Comparison of ENCODE assay signal across 21 mouse cellular contexts in the genomic region with DNA sequence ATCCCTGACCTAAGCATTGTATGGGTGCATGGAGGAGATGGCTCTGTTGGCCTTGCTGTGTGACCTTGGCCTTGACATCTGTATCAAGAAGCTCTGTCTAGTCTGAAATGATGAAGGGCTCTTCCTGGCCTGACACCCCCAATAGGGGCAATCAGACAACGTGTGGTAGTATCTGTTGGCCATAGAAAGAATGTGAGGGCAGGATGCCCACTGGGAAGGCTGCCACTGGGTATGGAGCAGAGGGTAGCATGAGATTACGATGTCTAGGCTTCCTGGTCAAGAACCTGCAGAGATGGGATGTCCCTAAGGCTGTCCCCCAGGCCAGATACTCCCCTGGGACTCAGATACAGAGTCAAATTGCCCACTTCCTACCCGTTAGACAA. TPM values are rescaled to one million over a fixed set of nuclear protein-coding genes. Genes with fewer than 3 reads are reported as not detected.
A peak's percentile ranks its signal among the peaks of the same experiment; 100 is the strongest.
DNase-seq lines count a peak whose midpoint lies in the region; ATAC-seq lines count a peak whose summit lies in the region.
"Had no signal": no experiment of that assay in that cellular context is flagged by ENCODE, and none has a peak within 500 bp of the region (broad histone marks: within the 10 kb centered on the region; RNA-seq: fewer than 3 reads in every experiment).

No protein-coding gene starts in this region.

- 68% methylated on average over 3 of the region's 3 CpGs for WGBS in heart, embryonic 10.5 days
- 69% methylated on average over 3 of the region's 3 CpGs for WGBS in kidney, embryonic 16.5 days
- 98% methylated on average over 3 of the region's 3 CpGs for WGBS in macrophage (ENCODE audit: missing documents)
- 79% methylated on average over 3 of the region's 3 CpGs for WGBS in neural tube, embryonic 15.5 days

- peaks cover 80% of the 10 kb centered on the region for H3K4me1 ChIP-seq in heart, embryonic 10.5 days
- H3K4me1 ChIP-seq in kidney, embryonic 16.5 days (ENCODE audit: insufficient read depth, low read length), result peaks cover 71% of the 10 kb centered on the region
- H3K4me1 ChIP-seq in neural tube, embryonic 15.5 days, result no peaks in the 10 kb centered on the region
- H3K4me1 ChIP-seq: liver, embryonic 15.5 days had no signal

- intact Hi-C loops in heart, postnatal 36 days (cut with DNase I), result no loop called here

- no peak for ATAC-seq in kidney, embryonic 16.5 days (ENCODE audit: low FRiP score, low TSS enrichment)
- no peak for ATAC-seq in neural tube, embryonic 15.5 days (ENCODE audit: low FRiP score)

- H3K9ac ChIP-seq in kidney, embryonic 16.5 days (replicated peaks; ENCODE audit: low read length), result no peak overlapping the region
- no peak overlapping the region for H3K9ac ChIP-seq in neural tube, embryonic 15.5 days (replicated peaks)
- H3K9ac ChIP-seq: liver, embryonic 15.5 days had no signal

- no peak overlapping the region for H3K4me3 ChIP-seq in heart, embryonic 10.5 days
- H3K4me3 ChIP-seq in kidney, embryonic 16.5 days (ENCODE audit: low read length), result no peak overlapping the region
- H3K4me3 ChIP-seq in macrophage (ENCODE audit: inconsistent target), result no peak overlapping the region
- no peak overlapping the region for H3K4me3 ChIP-seq in neural tube, embryonic 15.5 days (replicated peaks)
- H3K4me3 ChIP-seq: hindbrain, embryonic 10.5 days; liver, embryonic 15.5 days had no signal

- no peaks in the 10 kb centered on the region for H3K79me2 ChIP-seq in macrophage (ENCODE audit: inconsistent target)

- H3K4me2 ChIP-seq in kidney, embryonic 16.5 days (replicated peaks; ENCODE audit: low read depth, low read length), result no peak overlapping the region
- H3K4me2 ChIP-seq in neural tube, embryonic 15.5 days, result no peak overlapping the region
- H3K4me2 ChIP-seq: liver, embryonic 15.5 days had no signal

- H3K9me3 ChIP-seq in heart, embryonic 10.5 days, result no peaks in the 10 kb centered on the region
- H3K9me3 ChIP-seq in kidney, embryonic 16.5 days (ENCODE audit: low read length), result no peaks in the 10 kb centered on the region
- no peaks in the 10 kb centered on the region for H3K9me3 ChIP-seq in neural tube, embryonic 15.5 days (replicated peaks)
- H3K9me3 ChIP-seq: hindbrain, embryonic 10.5 days; liver, embryonic 15.5 days had no signal

- H3K36me3 ChIP-seq in heart, embryonic 10.5 days, result no peaks in the 10 kb centered on the region
- H3K36me3 ChIP-seq in kidney, embryonic 16.5 days (ENCODE audit: insufficient read depth, low read length), result no peaks in the 10 kb centered on the region
- H3K36me3 ChIP-seq in macrophage (ENCODE audit: inconsistent target), result no peaks in the 10 kb centered on the region
- H3K36me3 ChIP-seq in neural tube, embryonic 15.5 days, result no peaks in the 10 kb centered on the region
- H3K36me3 ChIP-seq: hindbrain, embryonic 10.5 days; liver, embryonic 15.5 days had no signal

- H3K27me3 ChIP-seq in heart, embryonic 10.5 days (ENCODE audit: insufficient read depth, poor library complexity, severe bottlenecking), result peaks cover 46% of the 10 kb centered on the region
- no peaks in the 10 kb centered on the region for H3K27me3 ChIP-seq in kidney, embryonic 16.5 days (ENCODE audit: insufficient read depth, low read length)
- H3K27me3 ChIP-seq in neural tube, embryonic 15.5 days (replicated peaks), result no peaks in the 10 kb centered on the region
- H3K27me3 ChIP-seq: liver, embryonic 15.5 days had no signal

- peak overlapping the region; percentile 13; the same call in 1 of the 2 replicates for H3K27ac ChIP-seq in heart, embryonic 10.5 days
- peak overlapping the region; percentile 71 for H3K27ac ChIP-seq in kidney, embryonic 16.5 days (ENCODE audit: low read length)
- H3K27ac ChIP-seq in macrophage, result peak overlapping the region; percentile 93; the same call in 1 of the 2 replicates
- H3K27ac ChIP-seq in neural tube, embryonic 15.5 days (replicated peaks), result no peak overlapping the region
- H3K27ac ChIP-seq: liver, embryonic 15.5 days had no signal

- no peak for DNase-seq in heart, embryonic 10.5 days (ENCODE audit: low spot score)
- DNase-seq in heart, postnatal 36 days, result no peak
- DNase-seq in kidney, postnatal 36 days, result no peak
- peak; percentile 60 for DNase-seq in 3T3-L1 (ENCODE audit: low read depth, low spot score)
- DNase-seq in frontal cortex, postnatal 10 days (ENCODE audit: low spot score in 2 of 2), result no peak
- DNase-seq: B cell, adult 2 months; cerebellum, adult 11 months; cerebellum, postnatal 36 days; gastrocnemius, postnatal 36 days; layer of hippocampus, postnatal 36 days; left cerebral cortex, postnatal 4 days; retina, postnatal 1 day; thymus, postnatal 4 days had no signal

RNA-seq across cellular contexts. Expression of gene Foxs1, which starts 4.0 kb away (rescaled TPM):
- 0.21 and 0.36 TPM in 2 replicates for polyA plus RNA-seq in heart, embryonic 10.5 days (2016; fragmentation: Nextera tagmentation; extraction: Ambion mirVana)
- total RNA-seq in heart, postnatal 36 days (2021), result 1 to 10 TPM; 2.8 to 3.6 TPM
- 7.5 and 8.3 TPM in 2 replicates for polyA plus RNA-seq in kidney, embryonic 16.5 days (2015; fragmentation: Nextera tagmentation; extraction: Ambion mirVana)
- not detected for total RNA-seq in macrophage (2018; cell fraction: chromatin; rRNA removed)
- total RNA-seq in macrophage (2018; cell fraction: cytosol; rRNA removed), result under 1 TPM in 1 of 26 experiments, not detected in 25; 0.09 TPM
- total RNA-seq in macrophage (2018; cell fraction: nucleus; rRNA removed), result under 1 TPM in 1 of 26 experiments, not detected in 25; 0.46 TPM
- polyA plus RNA-seq in macrophage (2018), result not detected in 3 replicates
- 4.0 and 4.3 TPM in 2 replicates for polyA plus RNA-seq in neural tube, embryonic 15.5 days (2015; fragmentation: Nextera tagmentation; extraction: Ambion mirVana)
- total RNA-seq: megakaryocyte-erythroid progenitor cell, adult 5-6 weeks; monocyte, adult 5-6 weeks; neutrophil, adult 5-6 weeks had no signal

RNA-seq across cellular contexts. Expression of gene Mylk2, which starts 17.8 kb away (rescaled TPM):
- polyA plus RNA-seq in heart, embryonic 10.5 days (2016; fragmentation: Nextera tagmentation; extraction: Ambion mirVana), result 0.05 and 0.07 TPM in 2 replicates
- under 1 TPM in 1 of 2 experiments, not detected in 1; 0.22 TPM for total RNA-seq in heart, postnatal 36 days (2021)
- 0.32 and 0.42 TPM in 2 replicates for polyA plus RNA-seq in kidney, embryonic 16.5 days (2015; fragmentation: Nextera tagmentation; extraction: Ambion mirVana)
- total RNA-seq in macrophage (2018; cell fraction: chromatin; rRNA removed), result under 1 TPM in 3 of 26 experiments, not detected in 23; 0.16 to 0.94 (median 0.80) TPM
- total RNA-seq in macrophage (2018; cell fraction: cytosol; rRNA removed), result under 1 TPM in 5 of 26 experiments, not detected in 21; 0.03 to 0.14 (median 0.04) TPM
- total RNA-seq in macrophage (2018; cell fraction: nucleus; rRNA removed), result 1 to 10 TPM in 1 of 26 experiments, under 1 TPM in 5, not detected in 20; 0.29 to 1.1 (median 0.36) TPM
- not detected in 3 replicates for polyA plus RNA-seq in macrophage (2018)
- 0.08 and 0.29 TPM in 2 replicates for polyA plus RNA-seq in neural tube, embryonic 15.5 days (2015; fragmentation: Nextera tagmentation; extraction: Ambion mirVana)
- total RNA-seq: layer of hippocampus, postnatal 36 days; left cerebral cortex, postnatal 4 days; megakaryocyte-erythroid progenitor cell, adult 5-6 weeks; monocyte, adult 5-6 weeks; neutrophil, adult 5-6 weeks had no signal

RNA-seq across cellular contexts. Expression of gene Dusp15, which starts 22.5 kb away (rescaled TPM):
- 0.04 TPM in 2 replicates for polyA plus RNA-seq in heart, embryonic 10.5 days (2016; fragmentation: Nextera tagmentation; extraction: Ambion mirVana)
- total RNA-seq in heart, postnatal 36 days (2021), result not detected
- polyA plus RNA-seq in kidney, embryonic 16.5 days (2015; fragmentation: Nextera tagmentation; extraction: Ambion mirVana), result 3.1 TPM in 2 replicates
- total RNA-seq in macrophage (2018; cell fraction: chromatin; rRNA removed), result not detected
- total RNA-seq in macrophage (2018; cell fraction: cytosol; rRNA removed), result not detected
- under 1 TPM in 1 of 26 experiments, not detected in 25; 0.12 TPM for total RNA-seq in macrophage (2018; cell fraction: nucleus; rRNA removed)
- not detected in 3 replicates for polyA plus RNA-seq in macrophage (2018)
- polyA plus RNA-seq in neural tube, embryonic 15.5 days (2015; fragmentation: Nextera tagmentation; extraction: Ambion mirVana), result 10.5 and 13.5 TPM in 2 replicates
- total RNA-seq: megakaryocyte-erythroid progenitor cell, adult 5-6 weeks; monocyte, adult 5-6 weeks; neutrophil, adult 5-6 weeks had no signal
- polyA plus RNA-seq: liver, embryonic 15.5 days had no signal

RNA-seq across cellular contexts. Expression of gene Ttll9, which starts 33.3 kb away (rescaled TPM):
- polyA plus RNA-seq in heart, embryonic 10.5 days (2016; fragmentation: Nextera tagmentation; extraction: Ambion mirVana), result 0.47 and 0.85 TPM in 2 replicates
- not detected for total RNA-seq in heart, postnatal 36 days (2021)
- polyA plus RNA-seq in kidney, embryonic 16.5 days (2015; fragmentation: Nextera tagmentation; extraction: Ambion mirVana), result 1.2 and 1.3 TPM in 2 replicates
- not detected for total RNA-seq in macrophage (2018; cell fraction: chromatin; rRNA removed)
- under 1 TPM in 1 of 26 experiments, not detected in 25; 0.09 TPM for total RNA-seq in macrophage (2018; cell fraction: cytosol; rRNA removed)
- total RNA-seq in macrophage (2018; cell fraction: nucleus; rRNA removed), result under 1 TPM in 1 of 26 experiments, not detected in 25; 0.50 TPM
- polyA plus RNA-seq in macrophage (2018), result not detected in 3 replicates
- 8.1 and 8.7 TPM in 2 replicates for polyA plus RNA-seq in neural tube, embryonic 15.5 days (2015; fragmentation: Nextera tagmentation; extraction: Ambion mirVana)
- total RNA-seq: gastrocnemius, postnatal 36 days; megakaryocyte-erythroid progenitor cell, adult 5-6 weeks; monocyte, adult 5-6 weeks; neutrophil, adult 5-6 weeks had no signal
